Mouse (Mus musculus) heart, postnatal 36 days (tissue): ENCODE data around the gene Asah2. TPM values are rescaled to one million over a fixed set of nuclear protein-coding genes. Genes with fewer than 3 reads are reported as not detected.
A peak's percentile ranks its signal among the peaks of the same experiment; 100 is the strongest.
"Not testable (repeated sequence)": the region's sequence is repeated elsewhere in the genome, so short reads cannot be mapped to it uniquely, and the experiment has no call there.

Experiments
- DNase-seq, 2 experiments: peaks; one replicate each; pipeline ENCODE4 v3.0.0; 2021 to 2022
- intact Hi-C: fragments of 180-260 bp; cut with DNase I; formaldehyde crosslinking; loops from one replicate; pipeline ENCODE4 v1.15.1; 2025
- total RNA-seq, 2 experiments: library from RNA; stranded (reverse); gene quantifications; 2 replicates each; pipeline ENCODE4 v1.2.3; 2021

The Asah2 gene
- total RNA-seq, 2 experiments from 2014 or later: 12.9 to 14.3 TPM

GRCm38 (mm10) chr19:32104217-32104616 is 3.8 kb downstream of the Asah2 start:
- intact Hi-C loops: no loop called here
- no peak for DNase-seq

GRCm38 (mm10) chr19:32102976-32103300 is 5.1 kb downstream of the Asah2 start:
- no peak for DNase-seq
- intact Hi-C loops: no loop called here

GRCm38 (mm10) chr19:32102294-32102975 is 5.6 kb downstream of the Asah2 start:
- intact Hi-C loops: no loop called here
- DNase-seq: no peak

GRCm38 (mm10) chr19:32098582-32098981 is 9.4 kb downstream of the Asah2 start:
- DNase-seq: no peak
- intact Hi-C loops: loop anchor here (5.0 kb wide), 1 partner anchor 126 kb away; no protein-coding TSS in a partner anchor

- intact Hi-C loops: loop anchor here (5.0 kb wide), 1 partner anchor 60 kb away; no protein-coding TSS in a partner anchor
- DNase-seq: no peak
These were observed 15.7 kb downstream of the Asah2 start for GRCm38 (mm10) chr19:32092358-32092757.

GRCm38 (mm10) chr19:32090804-32091203 is 17.2 kb downstream of the Asah2 start:
- intact Hi-C loops: loop anchor here (5.0 kb wide), 1 partner anchor 59 kb away; no protein-coding TSS in a partner anchor

GRCm38 (mm10) chr19:32088570-32088969 is 19.4 kb downstream of the Asah2 start:
- intact Hi-C loops: no loop called here
- DNase-seq: no peak

More at GRCm38 (mm10) chr19:32090804-32091203, 17.2 kb downstream of the Asah2 start:
- DNase-seq: no peak

- intact Hi-C loops: no loop called here
These were observed 20.1 kb downstream of the Asah2 start for GRCm38 (mm10) chr19:32087736-32088470.

GRCm38 (mm10) chr19:32084813-32085212 is 23.2 kb downstream of the Asah2 start:
- DNase-seq, intact Hi-C loops: not testable (repeated sequence)

More at GRCm38 (mm10) chr19:32087736-32088470, 20.1 kb downstream of the Asah2 start:
- DNase-seq: no peak

- intact Hi-C loops: no loop called here
- DNase-seq: no peak
These were observed 37.7 kb downstream of the Asah2 start for GRCm38 (mm10) chr19:32070340-32070739.

- intact Hi-C loops: no loop called here
- no peak for DNase-seq
These were observed 38.4 kb downstream of the Asah2 start for GRCm38 (mm10) chr19:32069598-32069997.

- intact Hi-C loops: no loop called here
These were observed 40.3 kb downstream of the Asah2 start for GRCm38 (mm10) chr19:32067669-32068068.

GRCm38 (mm10) chr19:32061294-32061693 is 46.7 kb downstream of the Asah2 start:
- no peak for DNase-seq
- intact Hi-C loops: no loop called here

More at GRCm38 (mm10) chr19:32067669-32068068, 40.3 kb downstream of the Asah2 start:
- no peak for DNase-seq

GRCm38 (mm10) chr19:32056252-32056651 is 51.8 kb downstream of the Asah2 start:
- DNase-seq: no peak
- intact Hi-C loops: no loop called here

- peak in 1 of 2 experiments; percentile 10 for DNase-seq
These were observed 52.3 kb downstream of the Asah2 start for GRCm38 (mm10) chr19:32055725-32056124.

GRCm38 (mm10) chr19:32051251-32051650 is 56.8 kb downstream of the Asah2 start:
- DNase-seq: no peak
- intact Hi-C loops: no loop called here

More at GRCm38 (mm10) chr19:32055725-32056124, 52.3 kb downstream of the Asah2 start:
- intact Hi-C loops: no loop called here

- intact Hi-C loops: loop anchor here (5.0 kb wide), 3 partner anchors 59 to 74 kb away; partner anchors contain the start of gene Asah2
- DNase-seq: no peak
These were observed 75.1 kb downstream of the Asah2 start for GRCm38 (mm10) chr19:32032881-32033280.

GRCm38 (mm10) chr19:32030430-32030829 is 77.6 kb downstream of the Asah2 start:
- peak; percentile 29 to 32 for DNase-seq
- intact Hi-C loops: loop anchor here (5.0 kb wide), 3 partner anchors 58 to 77 kb away; partner anchors contain the start of gene Asah2

- DNase-seq: no peak
- intact Hi-C loops: no loop called here
These were observed 82.6 kb downstream of the Asah2 start for GRCm38 (mm10) chr19:32025443-32025842.

- intact Hi-C loops: no loop called here
- no peak for DNase-seq
These were observed 88.3 kb downstream of the Asah2 start for GRCm38 (mm10) chr19:32019722-32020121.

GRCm38 (mm10) chr19:32018585-32018984 is 89.4 kb downstream of the Asah2 start:
- DNase-seq: no peak
- intact Hi-C loops: no loop called here
